Mouse (Mus musculus): ENCODE results near the gene Sptbn1. TPM values are rescaled to one million over a fixed set of nuclear protein-coding genes. Genes with fewer than 3 reads are reported as not detected.

Sptbn1 gene
- polyA plus RNA-seq, 1 experiment from 2014 or later, result 59.4 TPM

GRCm38 (mm10) chr11:30224599-30224998 is 43.4 kb downstream of the Sptbn1 start:
- no peak for DNase-seq (ENCODE audit: extremely low spot score, low spot score)
- no peaks in the 10 kb centered on the region for H3K9me3 ChIP-seq
- no peaks in the 10 kb centered on the region for H3K36me3 ChIP-seq (replicated peaks)
- no peaks in the 10 kb centered on the region for H3K4me1 ChIP-seq
- no peak overlapping the region for H3K4me3 ChIP-seq
- no peak overlapping the region for H3K27ac ChIP-seq
- H3K27me3 ChIP-seq (ENCODE audit: poor library complexity, severe bottlenecking), result no peaks in the 10 kb centered on the region

- no peak overlapping the region for H3K27ac ChIP-seq
- H3K27me3 ChIP-seq (ENCODE audit: poor library complexity, severe bottlenecking), result no peaks in the 10 kb centered on the region
- WGBS, result 28% methylated on average over 2 of the region's 2 CpGs
- no peaks in the 10 kb centered on the region for H3K36me3 ChIP-seq (replicated peaks)
- H3K9me3 ChIP-seq, result no peaks in the 10 kb centered on the region
- no peak overlapping the region for H3K4me3 ChIP-seq
- DNase-seq (ENCODE audit: extremely low spot score, low spot score), result no peak
- H3K4me1 ChIP-seq, result no peaks in the 10 kb centered on the region
These were observed 45.3 kb downstream of the Sptbn1 start for GRCm38 (mm10) chr11:30222636-30223035.

- Histone ChIP-seq H3K36me3 (replicated peaks) (no peaks in the 10 kb centered on the region), H3K27me3 (ENCODE audit: poor library complexity, severe bottlenecking) (no peaks in the 10 kb centered on the region), H3K4me3 (no peak overlapping the region), H3K27ac (no peak overlapping the region), H3K9me3 (no peaks in the 10 kb centered on the region), H3K4me1 (no peaks in the 10 kb centered on the region)
- WGBS, result 89% methylated on average over 5 of the region's 5 CpGs
- no peak for DNase-seq (ENCODE audit: extremely low spot score, low spot score)
These were observed 46.9 kb downstream of the Sptbn1 start for GRCm38 (mm10) chr11:30221043-30221442.

- H3K36me3 ChIP-seq (replicated peaks), result no peaks in the 10 kb centered on the region
- H3K9me3 ChIP-seq, result no peaks in the 10 kb centered on the region
- H3K4me1 ChIP-seq, result no peaks in the 10 kb centered on the region
- H3K27me3 ChIP-seq (ENCODE audit: poor library complexity, severe bottlenecking), result no peaks in the 10 kb centered on the region
- no peak for DNase-seq (ENCODE audit: extremely low spot score, low spot score)
- WGBS, result 97% methylated on average over 1 of the region's 1 CpGs
- H3K4me3 ChIP-seq, result no peak overlapping the region
- no peak overlapping the region for H3K27ac ChIP-seq
These were observed 49.6 kb downstream of the Sptbn1 start for GRCm38 (mm10) chr11:30218386-30218785.

- H3K4me3 ChIP-seq, result no peak overlapping the region
- DNase-seq (ENCODE audit: extremely low spot score, low spot score), result no peak
- 49% methylated on average over 1 of the region's 1 CpGs for WGBS
These were observed 50.5 kb downstream of the Sptbn1 start for GRCm38 (mm10) chr11:30217496-30217895.

GRCm38 (mm10) chr11:30211663-30212416 is 56.1 kb downstream of the Sptbn1 start:
- Histone ChIP-seq H3K4me3 (no peak overlapping the region), H3K27me3 (ENCODE audit: poor library complexity, severe bottlenecking) (no peaks in the 10 kb centered on the region), H3K9me3 (no peaks in the 10 kb centered on the region), H3K27ac (no peak overlapping the region), H3K36me3 (replicated peaks) (no peaks in the 10 kb centered on the region), H3K4me1 (peaks cover 10% of the 10 kb centered on the region)
- no peak for DNase-seq (ENCODE audit: extremely low spot score, low spot score)
- 47% methylated on average over 5 of the region's 5 CpGs for WGBS

More at GRCm38 (mm10) chr11:30217496-30217895, 50.5 kb downstream of the Sptbn1 start:
- Histone ChIP-seq H3K27ac (no peak overlapping the region), H3K27me3 (ENCODE audit: poor library complexity, severe bottlenecking) (no peaks in the 10 kb centered on the region), H3K36me3 (replicated peaks) (no peaks in the 10 kb centered on the region), H3K4me1 (no peaks in the 10 kb centered on the region; the same call in 1 of the 2 replicates), H3K9me3 (no peaks in the 10 kb centered on the region)

- H3K4me1 ChIP-seq, result peaks cover 10% of the 10 kb centered on the region
- H3K27ac ChIP-seq, result no peak overlapping the region
- no peaks in the 10 kb centered on the region for H3K27me3 ChIP-seq (ENCODE audit: poor library complexity, severe bottlenecking)
- no peaks in the 10 kb centered on the region for H3K9me3 ChIP-seq
- WGBS, result 78% methylated on average over 3 of the region's 3 CpGs
- no peaks in the 10 kb centered on the region for H3K36me3 ChIP-seq (replicated peaks)
- H3K4me3 ChIP-seq, result no peak overlapping the region
- no peak for DNase-seq (ENCODE audit: extremely low spot score, low spot score)
These were observed 56.8 kb downstream of the Sptbn1 start for GRCm38 (mm10) chr11:30211141-30211540.

GRCm38 (mm10) chr11:30210100-30210811 is 57.7 kb downstream of the Sptbn1 start:
- Histone ChIP-seq H3K27me3 (ENCODE audit: poor library complexity, severe bottlenecking) (no peaks in the 10 kb centered on the region), H3K9me3 (no peaks in the 10 kb centered on the region), H3K36me3 (replicated peaks) (no peaks in the 10 kb centered on the region), H3K27ac (no peak overlapping the region), H3K4me3 (no peak overlapping the region), H3K4me1 (peaks cover 10% of the 10 kb centered on the region)
- WGBS, result 93% methylated on average over 6 of the region's 6 CpGs
- DNase-seq (ENCODE audit: extremely low spot score, low spot score), result no peak

- no peak for DNase-seq (ENCODE audit: extremely low spot score, low spot score)
- Histone ChIP-seq H3K36me3 (replicated peaks) (no peaks in the 10 kb centered on the region), H3K4me3 (no peak overlapping the region), H3K27me3 (ENCODE audit: poor library complexity, severe bottlenecking) (no peaks in the 10 kb centered on the region), H3K27ac (no peak overlapping the region), H3K4me1 (peaks cover 10% of the 10 kb centered on the region), H3K9me3 (no peaks in the 10 kb centered on the region)
- WGBS, result 91% methylated on average over 4 of the region's 4 CpGs
These were observed 58.5 kb downstream of the Sptbn1 start for GRCm38 (mm10) chr11:30209495-30209894.

- peaks cover 5% of the 10 kb centered on the region; the same call in 1 of the 2 replicates for H3K36me3 ChIP-seq (replicated peaks)
- H3K9me3 ChIP-seq, result no peaks in the 10 kb centered on the region
- H3K4me3 ChIP-seq, result no peak overlapping the region
- H3K4me1 ChIP-seq, result no peaks in the 10 kb centered on the region
- H3K27ac ChIP-seq, result no peak overlapping the region
- no peaks in the 10 kb centered on the region for H3K27me3 ChIP-seq (ENCODE audit: poor library complexity, severe bottlenecking)
- DNase-seq (ENCODE audit: extremely low spot score, low spot score), result no peak
These were observed 63.6 kb downstream of the Sptbn1 start for GRCm38 (mm10) chr11:30204398-30204797.

GRCm38 (mm10) chr11:30200391-30200790 is 67.6 kb downstream of the Sptbn1 start:
- H3K27me3 ChIP-seq (ENCODE audit: poor library complexity, severe bottlenecking), result no peaks in the 10 kb centered on the region
- H3K36me3 ChIP-seq (replicated peaks), result peaks cover 5% of the 10 kb centered on the region; the same call in 1 of the 2 replicates
- H3K27ac ChIP-seq, result no peak overlapping the region
- H3K4me1 ChIP-seq, result peaks cover 34% of the 10 kb centered on the region
- DNase-seq (ENCODE audit: extremely low spot score, low spot score), result no peak
- H3K9me3 ChIP-seq, result no peaks in the 10 kb centered on the region
- H3K4me3 ChIP-seq, result no peak overlapping the region

GRCm38 (mm10) chr11:30198091-30198675 is 69.8 kb downstream of the Sptbn1 start:
- Histone ChIP-seq H3K36me3 (replicated peaks) (peaks cover 5% of the 10 kb centered on the region; the same call in 1 of the 2 replicates), H3K27ac (peak overlapping the region; percentile 89), H3K4me3 (peak overlapping the region; percentile 65), H3K4me1 (peaks cover 42% of the 10 kb centered on the region), H3K27me3 (ENCODE audit: poor library complexity, severe bottlenecking) (no peaks in the 10 kb centered on the region), H3K9me3 (no peaks in the 10 kb centered on the region)
- peak; percentile 86 for DNase-seq (ENCODE audit: extremely low spot score, low spot score)
- 0% methylated on average over 34 of the region's 34 CpGs for WGBS

GRCm38 (mm10) chr11:30197564-30198090 is 70.3 kb downstream of the Sptbn1 start:
- Histone ChIP-seq H3K27ac (peak overlapping the region; percentile 89), H3K4me3 (peak overlapping the region; percentile 65), H3K9me3 (no peaks in the 10 kb centered on the region), H3K36me3 (replicated peaks) (peaks cover 5% of the 10 kb centered on the region; the same call in 1 of the 2 replicates), H3K27me3 (ENCODE audit: poor library complexity, severe bottlenecking) (no peaks in the 10 kb centered on the region), H3K4me1 (peaks cover 42% of the 10 kb centered on the region)
- WGBS, result 1% methylated on average over 21 of the region's 21 CpGs
- DNase-seq (ENCODE audit: extremely low spot score, low spot score), result peak; percentile 56
